Mouse (Mus musculus) forelimb bud, embryonic 11.5 days (tissue): ENCODE measurements around the gene Nrg3.
"Not testable (repeated sequence)": the region's sequence is repeated elsewhere in the genome, so short reads cannot be mapped to it uniquely, and the experiment has no call there.

ENCODE experiments used
- DNase-seq: peaks from one replicate; pipeline ENCODE4 v3.0.0-alpha.2; 2012; ENCODE audit warnings: low read depth, low spot score

The Nrg3 gene

GRCm38 (mm10) chr14:39211472-39211871 is 261.4 kb downstream of the Nrg3 start:
- no peak for DNase-seq

GRCm38 (mm10) chr14:39191946-39192345 is 280.9 kb downstream of the Nrg3 start:
- no peak for DNase-seq

GRCm38 (mm10) chr14:39173709-39174108 is 299.2 kb downstream of the Nrg3 start:
- peak; percentile 0 for DNase-seq

GRCm38 (mm10) chr14:39160140-39160539 is 312.7 kb downstream of the Nrg3 start:
- no peak for DNase-seq

- no peak for DNase-seq
Measured at GRCm38 (mm10) chr14:39155462-39155861, 317.4 kb downstream of the Nrg3 start.

GRCm38 (mm10) chr14:39129766-39130165 is 343.1 kb downstream of the Nrg3 start:
- DNase-seq: no peak

- DNase-seq: no peak
Measured at GRCm38 (mm10) chr14:39117977-39118376, 354.9 kb downstream of the Nrg3 start.

GRCm38 (mm10) chr14:39116522-39117231 is 356.2 kb downstream of the Nrg3 start:
- DNase-seq: not testable (repeated sequence)

- no peak for DNase-seq
Measured at GRCm38 (mm10) chr14:39109566-39109965, 363.3 kb downstream of the Nrg3 start.

- no peak for DNase-seq
Measured at GRCm38 (mm10) chr14:39106776-39107175, 366.1 kb downstream of the Nrg3 start.

- no peak for DNase-seq
Measured at GRCm38 (mm10) chr14:39095219-39095618, 377.7 kb downstream of the Nrg3 start.

- no peak for DNase-seq
Measured at GRCm38 (mm10) chr14:39079461-39079860, 393.4 kb downstream of the Nrg3 start.

GRCm38 (mm10) chr14:39051542-39051941 is 421.3 kb downstream of the Nrg3 start:
- no peak for DNase-seq

- no peak for DNase-seq
Measured at GRCm38 (mm10) chr14:39049021-39049420, 423.9 kb downstream of the Nrg3 start.

- DNase-seq: no peak
Measured at GRCm38 (mm10) chr14:39044290-39044689, 428.6 kb downstream of the Nrg3 start.

GRCm38 (mm10) chr14:39043793-39044192 is 429.1 kb downstream of the Nrg3 start:
- DNase-seq: no peak

- no peak for DNase-seq
Measured at GRCm38 (mm10) chr14:39043384-39043783, 429.5 kb downstream of the Nrg3 start.

- peak; percentile 2 for DNase-seq
Measured at GRCm38 (mm10) chr14:39039046-39039445, 433.8 kb downstream of the Nrg3 start.

- no peak for DNase-seq
Measured at GRCm38 (mm10) chr14:39034482-39034881, 438.4 kb downstream of the Nrg3 start.

- DNase-seq: no peak
Measured at GRCm38 (mm10) chr14:39023065-39023464, 449.8 kb downstream of the Nrg3 start.

- DNase-seq: no peak
Measured at GRCm38 (mm10) chr14:39014126-39014525, 458.8 kb downstream of the Nrg3 start.

- DNase-seq: no peak
Measured at GRCm38 (mm10) chr14:38997843-38998242, 475.0 kb downstream of the Nrg3 start.

GRCm38 (mm10) chr14:38992574-38992866 is 480.4 kb downstream of the Nrg3 start:
- no peak for DNase-seq
